ENCODE assay signal across 15 mouse cellular contexts in the genomic region with DNA sequence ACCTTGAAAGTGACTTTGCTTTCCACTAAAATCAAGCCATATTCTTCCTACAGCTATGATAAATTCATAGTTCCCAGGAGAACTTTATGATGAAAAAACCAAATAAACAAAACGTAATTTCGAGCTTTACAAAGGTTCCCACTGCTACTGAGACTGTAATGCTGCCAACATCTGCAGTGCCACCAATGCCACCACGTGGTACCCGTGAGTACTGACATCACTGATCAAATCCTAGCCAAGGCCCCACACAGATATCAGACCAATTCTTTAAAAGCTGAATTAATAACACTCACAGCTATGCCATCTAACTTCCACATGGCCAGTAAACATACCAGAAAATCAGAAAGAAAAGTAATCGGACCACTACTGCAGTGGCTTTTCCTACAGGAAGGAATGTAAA. TPM values are rescaled to one million over a fixed set of nuclear protein-coding genes. Genes with fewer than 3 reads are reported as not detected.
DNase-seq lines count a peak whose midpoint lies in the region; ATAC-seq and TF ChIP-seq lines count a peak whose summit lies in the region.
"Had no signal": no experiment of that assay in that cellular context is flagged by ENCODE, and none has a peak within 500 bp of the region (broad histone marks: within the 10 kb centered on the region; RNA-seq: fewer than 3 reads in every experiment).

No protein-coding gene starts in this region.

- TF ChIP-seq EP300 in heart, postnatal 0 days (IDR thresholded peaks at IDR 0.05; ENCODE audit: low read depth), result no peak

- H3K36me3 ChIP-seq in heart, postnatal 0 days (replicated peaks; ENCODE audit: control insufficient read depth, insufficient read depth, low read length), result peaks cover 14% of the 10 kb centered on the region
- no peaks in the 10 kb centered on the region for H3K36me3 ChIP-seq in liver, adult 2 months (ENCODE audit: control insufficient read depth, insufficient read depth, low read length)
- H3K36me3 ChIP-seq: midbrain, embryonic 15.5 days; neural tube, embryonic 13.5 days had no signal

- 70% methylated on average over 5 of the region's 5 CpGs for WGBS in heart, postnatal 0 days
- WGBS in liver, adult 2 months, result 31% methylated on average over 5 of the region's 5 CpGs

- H3K27ac ChIP-seq in heart, postnatal 0 days (ENCODE audit: low read depth), result no peak overlapping the region
- H3K27ac ChIP-seq in liver, adult 2 months (replicated peaks; ENCODE audit: insufficient read depth, low read depth, low read length), result peak overlapping the region; percentile 26
- H3K27ac ChIP-seq: intestine, embryonic 15.5 days; limb, embryonic 10.5 days; midbrain, embryonic 15.5 days; neural tube, embryonic 13.5 days; stomach, embryonic 15.5 days had no signal

- no peak for TF ChIP-seq POLR2A in liver, adult 2 months (IDR thresholded peaks at IDR 0.05; ENCODE audit: extremely low read depth, insufficient read depth, low read length)

- no peaks in the 10 kb centered on the region for H3K9me3 ChIP-seq in heart, postnatal 0 days (replicated peaks; ENCODE audit: control insufficient read depth, low read length)
- H3K9me3 ChIP-seq: intestine, embryonic 15.5 days; limb, embryonic 10.5 days; midbrain, embryonic 15.5 days; neural tube, embryonic 13.5 days; stomach, embryonic 15.5 days had no signal

- no peak overlapping the region for H3K9ac ChIP-seq in heart, postnatal 0 days (replicated peaks; ENCODE audit: low read depth, low read length)
- H3K9ac ChIP-seq in liver, adult 2 months (ENCODE audit: low read depth, low read length), result no peak overlapping the region
- H3K9ac ChIP-seq: intestine, embryonic 15.5 days; midbrain, embryonic 15.5 days; neural tube, embryonic 13.5 days; stomach, embryonic 15.5 days had no signal

- TF ChIP-seq CTCF in heart, postnatal 0 days (IDR thresholded peaks at IDR 0.05; ENCODE audit: low read depth), result peak; percentile 35
- peak; percentile 45; the same call in 1 of the 2 replicates for TF ChIP-seq CTCF in liver, adult 2 months (IDR thresholded peaks at IDR 0.05; ENCODE audit: low read depth, low read length)

- H3K79me2 ChIP-seq in liver, adult 2 months (ENCODE audit: control insufficient read depth, insufficient read depth, low read length), result no peaks in the 10 kb centered on the region

- DNase-seq in heart, postnatal 0 days (ENCODE audit: low spot score), result no peak
- DNase-seq in heart, adult 9 months (ENCODE audit: low spot score in 2 of 2), result no peak
- DNase-seq in liver, adult 2 months (ENCODE audit: extremely low read depth, low read depth, low spot score), result peak; percentile 73
- DNase-seq in liver, result no peak
- peak; percentile 34 for DNase-seq in right cerebral cortex, postnatal 10 days (ENCODE audit: low spot score in 2 of 2)
- no peak for DNase-seq in right cerebral cortex, postnatal 25 days
- DNase-seq: heart, adult 18-20 months; thymus, postnatal 4 days had no signal

- H3K4me2 ChIP-seq in heart, postnatal 0 days (ENCODE audit: low read depth, low read length), result no peak overlapping the region
- H3K4me2 ChIP-seq: intestine, embryonic 15.5 days; midbrain, embryonic 15.5 days; neural tube, embryonic 13.5 days; stomach, embryonic 15.5 days had no signal

- ATAC-seq in heart, postnatal 0 days (ENCODE audit: insufficient read depth, low read depth), result no peak
- ATAC-seq in megakaryocyte-erythroid progenitor cell, adult 5-6 weeks (replicated peaks; ENCODE audit: low FRiP score, low TSS enrichment, poor library complexity, severe bottlenecking), result no peak
- ATAC-seq: CD4-positive, CD25-positive, alpha-beta regulatory T cell, adult 4 months; intestine, embryonic 15.5 days; midbrain, embryonic 15.5 days had no signal

- H3K4me3 ChIP-seq in heart, postnatal 0 days (ENCODE audit: low read depth, low read length), result no peak overlapping the region
- no peak overlapping the region for H3K4me3 ChIP-seq in liver, adult 2 months (ENCODE audit: insufficient read depth, low read depth, low read length)
- H3K4me3 ChIP-seq: intestine, embryonic 15.5 days; limb, embryonic 10.5 days; midbrain, embryonic 15.5 days; neural tube, embryonic 13.5 days; stomach, embryonic 15.5 days had no signal

- H3K4me1 ChIP-seq in heart, postnatal 0 days (ENCODE audit: control insufficient read depth, insufficient read depth), result no peaks in the 10 kb centered on the region
- peaks cover 4% of the 10 kb centered on the region for H3K4me1 ChIP-seq in liver, adult 2 months (ENCODE audit: control insufficient read depth, insufficient read depth, low read length)
- H3K4me1 ChIP-seq: intestine, embryonic 15.5 days; limb, embryonic 10.5 days; midbrain, embryonic 15.5 days; neural tube, embryonic 13.5 days; stomach, embryonic 15.5 days had no signal

- no peaks in the 10 kb centered on the region for H3K27me3 ChIP-seq in heart, postnatal 0 days (ENCODE audit: control insufficient read depth, insufficient read depth, low read length)
- no peaks in the 10 kb centered on the region for H3K27me3 ChIP-seq in liver, adult 2 months (ENCODE audit: control insufficient read depth, insufficient read depth, low read length)
- H3K27me3 ChIP-seq: intestine, embryonic 15.5 days; midbrain, embryonic 15.5 days; neural tube, embryonic 13.5 days; stomach, embryonic 15.5 days had no signal

RNA-seq across cellular contexts. Expression of gene Brca1, which starts 32.8 kb away (rescaled TPM):
- total RNA-seq in heart, postnatal 0 days (2014; rRNA removed; ENCODE audit: low replicate concordance), result 4.7 and 5.2 TPM in 2 replicates
- polyA plus RNA-seq in heart, postnatal 0 days (2015; fragmentation: Nextera tagmentation; extraction: Ambion mirVana), result 0.94 and 1.9 TPM in 2 replicates
- 3.3 and 4.2 TPM in 2 replicates for total RNA-seq in liver, adult 2 months (2014; rRNA removed)
- polyA plus RNA-seq in liver, adult 2 months (2012; rRNA removed), result 0.18 and 0.22 TPM in 2 replicates
- total RNA-seq in megakaryocyte-erythroid progenitor cell, adult 5-6 weeks (2014; fragmentation: Nextera tagmentation), result 37.5 and 45.4 TPM in 2 replicates
- 38.5 and 49.6 TPM in 2 replicates for total RNA-seq in megakaryocyte-erythroid progenitor cell, adult 5-6 weeks (2017)

RNA-seq across cellular contexts. Expression of gene Nbr1, which starts 33.0 kb away (rescaled TPM):
- 101 and 157 TPM in 2 replicates for total RNA-seq in heart, postnatal 0 days (2014; rRNA removed; ENCODE audit: low replicate concordance)
- polyA plus RNA-seq in heart, postnatal 0 days (2015; fragmentation: Nextera tagmentation; extraction: Ambion mirVana), result 45.1 and 47.2 TPM in 2 replicates
- total RNA-seq in liver, adult 2 months (2014; rRNA removed), result 211 and 222 TPM in 2 replicates
- 114 and 141 TPM in 2 replicates for polyA plus RNA-seq in liver, adult 2 months (2012; rRNA removed)
- 50.1 and 74.2 TPM in 2 replicates for total RNA-seq in megakaryocyte-erythroid progenitor cell, adult 5-6 weeks (2014; fragmentation: Nextera tagmentation)
- 43.3 and 45.3 TPM in 2 replicates for total RNA-seq in megakaryocyte-erythroid progenitor cell, adult 5-6 weeks (2017)

RNA-seq across cellular contexts. Expression of gene Vat1, which starts 52.9 kb away (rescaled TPM):
- 82.0 and 84.2 TPM in 2 replicates for total RNA-seq in heart, postnatal 0 days (2014; rRNA removed; ENCODE audit: low replicate concordance)
- polyA plus RNA-seq in heart, postnatal 0 days (2015; fragmentation: Nextera tagmentation; extraction: Ambion mirVana), result 19.5 and 19.7 TPM in 2 replicates
- 11.0 and 11.2 TPM in 2 replicates for total RNA-seq in liver, adult 2 months (2014; rRNA removed)
- polyA plus RNA-seq in liver, adult 2 months (2012; rRNA removed), result 30.4 and 33.4 TPM in 2 replicates
- total RNA-seq in megakaryocyte-erythroid progenitor cell, adult 5-6 weeks (2014; fragmentation: Nextera tagmentation), result 6.5 and 7.4 TPM in 2 replicates
- 3.3 and 5.4 TPM in 2 replicates for total RNA-seq in megakaryocyte-erythroid progenitor cell, adult 5-6 weeks (2017)

RNA-seq across cellular contexts. Expression of gene Rnd2, which starts 54.1 kb away (rescaled TPM):
- 4.9 and 6.1 TPM in 2 replicates for total RNA-seq in heart, postnatal 0 days (2014; rRNA removed; ENCODE audit: low replicate concordance)
- 5.1 and 5.7 TPM in 2 replicates for polyA plus RNA-seq in heart, postnatal 0 days (2015; fragmentation: Nextera tagmentation; extraction: Ambion mirVana)
- 5.5 and 8.0 TPM in 2 replicates for total RNA-seq in liver, adult 2 months (2014; rRNA removed)
- polyA plus RNA-seq in liver, adult 2 months (2012; rRNA removed), result 18.9 and 22.3 TPM in 2 replicates
- 1.6 and 7.2 TPM in 2 replicates for total RNA-seq in megakaryocyte-erythroid progenitor cell, adult 5-6 weeks (2014; fragmentation: Nextera tagmentation)
- total RNA-seq in megakaryocyte-erythroid progenitor cell, adult 5-6 weeks (2017), result 3.5 and 3.8 TPM in 2 replicates

Comparison
In these comparisons a context has a peak if more than half of its experiments do, and no peak if none do; other contexts are left out.
1. DNase-seq: peak in liver, adult 2 months (single experiment) and right cerebral cortex, postnatal 10 days (2 of 2); none in heart, postnatal 0 days (single experiment), heart, adult 9 months (0 of 2), liver (single experiment) and right cerebral cortex, postnatal 25 days (single experiment).